Mouse (Mus musculus) brain, embryonic 14.5 days (tissue): ENCODE measurements around the gene Pdk2.

Experiments
- CTCF ChIP-seq: fragments of 200-500 bp; IDR thresholded peaks from 2 replicates; pipeline ENCODE4 v1.5.1; 2012; ENCODE audit warnings: inconsistent platforms, mild to moderate bottlenecking, moderate library complexity, borderline replicate concordance; ENCODE audit not compliant: insufficient read depth, insufficient read length; ENCODE audit errors: extremely low read depth
- POLR2A ChIP-seq: fragments of 200-500 bp; IDR thresholded peaks from 2 replicates; pipeline ENCODE4 v1.6.1; 2012; ENCODE audit warnings: mild to moderate bottlenecking, inconsistent platforms, borderline replicate concordance; ENCODE audit not compliant: poor library complexity, insufficient read depth, insufficient read length, severe bottlenecking; ENCODE audit errors: extremely low read depth

DNA sequence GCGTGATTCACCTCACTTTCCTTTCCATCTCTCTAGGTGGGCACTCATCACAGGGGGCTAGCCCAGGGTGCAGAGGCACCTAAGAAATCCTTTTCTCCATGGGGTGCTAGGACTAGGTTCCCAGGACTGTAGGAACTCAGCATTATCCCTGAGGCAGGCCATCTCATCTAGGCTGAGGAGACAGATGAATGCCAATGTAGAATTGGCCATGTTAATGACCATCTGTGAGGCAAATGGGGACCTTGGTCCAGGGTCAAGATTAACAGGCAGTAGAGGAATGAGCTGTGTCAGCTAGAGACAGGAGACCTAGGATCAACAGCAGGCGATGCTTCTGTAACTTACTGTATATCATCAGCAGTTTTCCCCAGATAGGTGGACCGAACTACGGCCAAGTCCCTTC is 1.4 kb downstream of the Pdk2 start:
- TF ChIP-seq POLR2A: no peak
- no peak for TF ChIP-seq CTCF
